22 mouse cellular contexts compared by ENCODE assay signal in the genomic region with DNA sequence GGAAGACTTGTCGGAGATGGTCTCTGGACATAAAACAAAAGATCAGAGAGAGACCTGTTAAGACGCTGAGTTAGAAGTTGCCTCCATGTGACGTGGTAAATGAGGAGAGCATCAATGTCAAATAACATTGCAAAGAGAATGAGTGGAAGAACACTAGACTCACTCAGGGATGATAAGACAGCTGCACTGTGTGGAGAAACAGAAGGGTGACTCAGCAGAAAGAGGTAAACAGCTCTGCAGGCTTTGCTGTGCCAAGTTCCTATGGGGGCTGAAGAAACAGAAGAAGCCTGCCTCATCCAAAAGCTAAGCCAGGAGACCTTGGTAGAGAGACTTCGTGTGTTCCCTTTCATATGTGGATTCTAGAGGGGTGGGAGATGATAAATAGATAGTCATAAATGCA.
DNase-seq lines count a peak whose midpoint lies in the region; ATAC-seq and TF ChIP-seq lines count a peak whose summit lies in the region.
"Had no signal": no experiment of that assay in that cellular context is flagged by ENCODE, and none has a peak within 500 bp of the region (broad histone marks: within the 10 kb centered on the region; RNA-seq: fewer than 3 reads in every experiment).

No protein-coding gene starts in this region.

- intact Hi-C loops in gastrocnemius, adult 2 months (cut with DNase I), result no loop called here

- no peak overlapping the region for H3K27ac ChIP-seq in MEL (ENCODE audit: control insufficient read depth, low read depth, low read length)
- no peak overlapping the region for H3K27ac ChIP-seq in gastrocnemius, adult 2 months
- H3K27ac ChIP-seq: embryonic facial prominence, embryonic 10.5 days; heart, adult 2 months; kidney, postnatal 0 days; limb, embryonic 15.5 days; liver, embryonic 15.5 days; midbrain, embryonic 15.5 days had no signal

- H3K79me2 ChIP-seq in MEL (ENCODE audit: control insufficient read depth, insufficient read depth, low read length, poor library complexity), result no peaks in the 10 kb centered on the region

- no peaks in the 10 kb centered on the region for H3K36me3 ChIP-seq in MEL (ENCODE audit: control insufficient read depth in 1 of 2, insufficient read depth in 2 of 2, low read length in 2 of 2)
- H3K36me3 ChIP-seq: embryonic facial prominence, embryonic 10.5 days; G1E; limb, embryonic 15.5 days; liver, embryonic 15.5 days; midbrain, embryonic 15.5 days had no signal

- no peaks in the 10 kb centered on the region for H3K9me3 ChIP-seq in MEL (replicated peaks; ENCODE audit: insufficient read depth, low read length)
- H3K9me3 ChIP-seq: embryonic facial prominence, embryonic 10.5 days; G1E; limb, embryonic 15.5 days; liver, embryonic 15.5 days; megakaryocyte, embryonic 14.5 days; midbrain, embryonic 15.5 days had no signal

- TF ChIP-seq POLR2A in MEL (IDR thresholded peaks at IDR 0.05; ENCODE audit: control insufficient read depth in 1 of 2, insufficient read depth in 1 of 2, low read depth in 1 of 2, low read length in 2 of 2, poor library complexity in 1 of 2), result no peak

- H3K9ac ChIP-seq in MEL (ENCODE audit: control insufficient read depth, low read depth, low read length, poor library complexity, severe bottlenecking), result no peak overlapping the region
- H3K9ac ChIP-seq: limb, embryonic 15.5 days; liver, embryonic 15.5 days; midbrain, embryonic 15.5 days had no signal

- H3K4me3 ChIP-seq in MEL (ENCODE audit: control insufficient read depth in 1 of 2, insufficient read depth in 1 of 2, low read depth in 2 of 2, low read length in 2 of 2), result no peak overlapping the region
- H3K4me3 ChIP-seq in gastrocnemius, adult 2 months, result no peak overlapping the region
- H3K4me3 ChIP-seq: embryonic facial prominence, embryonic 10.5 days; heart, adult 2 months; limb, embryonic 15.5 days; liver, embryonic 15.5 days; megakaryocyte, embryonic 14.5 days; midbrain, embryonic 15.5 days; myocyte had no signal

- TF ChIP-seq EP300 in MEL (IDR thresholded peaks at IDR 0.05; ENCODE audit: low read depth in 1 of 2, low read length in 2 of 2), result peak in 1 of 2 experiments; percentile 28; a peak in 1 of 4 replicates

- no peak for ATAC-seq in megakaryocyte, adult 5-6 weeks (ENCODE audit: poor library complexity, severe bottlenecking)
- ATAC-seq: hindbrain, embryonic 16.5 days; intestine, postnatal 0 days; midbrain, embryonic 15.5 days had no signal

- no peak for TF ChIP-seq RAD21 in MEL (IDR thresholded peaks at IDR 0.05; ENCODE audit: low read depth, low read length)

- H3K27me3 ChIP-seq in MEL (ENCODE audit: control insufficient read depth in 1 of 2, insufficient read depth in 2 of 2, low read length in 2 of 2), result no peaks in the 10 kb centered on the region
- H3K27me3 ChIP-seq: limb, embryonic 15.5 days; liver, embryonic 15.5 days; midbrain, embryonic 15.5 days had no signal

- no peak for TF ChIP-seq CTCF in MEL (IDR thresholded peaks at IDR 0.05 in 2 of 3, conservative IDR thresholded peaks at IDR 0.05 in 1 of 3; ENCODE audit: control insufficient read depth in 1 of 3, insufficient read depth in 1 of 3, low read depth in 2 of 3, low read length in 3 of 3, poor library complexity in 1 of 3, severe bottlenecking in 1 of 3)
- TF ChIP-seq CTCF in gastrocnemius, adult 2 months (IDR thresholded peaks at IDR 0.05), result no peak

- H3K4me1 ChIP-seq in MEL (ENCODE audit: control insufficient read depth in 1 of 2, insufficient read depth in 2 of 2, low read length in 2 of 2), result no peaks in the 10 kb centered on the region
- H3K4me1 ChIP-seq: embryonic facial prominence, embryonic 10.5 days; limb, embryonic 15.5 days; liver, embryonic 15.5 days; midbrain, embryonic 15.5 days had no signal

- peak; percentile 11 to 36 for DNase-seq in adrenal gland, adult (ENCODE audit: inconsistent age in 2 of 2, low spot score in 1 of 2)
- DNase-seq in adrenal gland, adult 8-10 months, result no peak
- DNase-seq in layer of hippocampus, adult 18-20 months (ENCODE audit: low spot score in 2 of 2), result peak; percentile 32 to 73
- DNase-seq in layer of hippocampus, postnatal 10 days (ENCODE audit: low spot score in 2 of 2), result no peak
- DNase-seq in MEL (ENCODE audit: low read depth, low spot score), result peak; percentile 65
- peak; percentile 30 for DNase-seq in layer of hippocampus, postnatal 36 days
- DNase-seq in gastrocnemius, adult 2 months, result no peak
- DNase-seq: cerebellum, adult 8-10 months; heart, adult 2 months; heart, postnatal 4 days; thymus, postnatal 36 days had no signal

TF ChIP-seq in MEL, 35 proteins besides CTCF, POLR2A, EP300 and RAD21:
- TF ChIP-seq GABPA (IDR thresholded peaks at IDR 0.05; ENCODE audit: low read depth, low read length), result peak; percentile 30; the same call in 1 of the 2 replicates
- no peak for TF ChIP-seq SIN3A (IDR thresholded peaks at IDR 0.05; ENCODE audit: low read length)
- no peak for TF ChIP-seq MYC (IDR thresholded peaks at IDR 0.05; ENCODE audit: low read depth, low read length)
- TF ChIP-seq POLR2AphosphoS2 (IDR thresholded peaks at IDR 0.05; ENCODE audit: low read length), result no peak
- TF ChIP-seq ETS1 (IDR thresholded peaks at IDR 0.05; ENCODE audit: low read depth, low read length), result 0 out of 2 replicates have a peak, but pooled peaks have one; percentile 31
- TF ChIP-seq RCOR1 (IDR thresholded peaks at IDR 0.05; ENCODE audit: low read depth, low read length), result no peak
- 0 out of 2 replicates have a peak, but pooled peaks have one; percentile 7 for TF ChIP-seq GATA1 (IDR thresholded peaks at IDR 0.05; ENCODE audit: low read depth, low read length)
- 0 out of 2 replicates have a peak, but pooled peaks have one; percentile 19 for TF ChIP-seq MAFK (IDR thresholded peaks at IDR 0.05; ENCODE audit: borderline replicate concordance, low read depth, low read length)

Comparison
In these comparisons a context has a peak if more than half of its experiments do, and no peak if none do; other contexts are left out.
1. DNase-seq: peak in adrenal gland, adult (2 of 2), layer of hippocampus, adult 18-20 months (2 of 2), MEL (single experiment) and layer of hippocampus, postnatal 36 days (2 of 2); none in adrenal gland, adult 8-10 months (single experiment), layer of hippocampus, postnatal 10 days (0 of 2) and gastrocnemius, adult 2 months (single experiment).